Mouse (Mus musculus) heart, embryonic 16.5 days (tissue): ENCODE measurements around the gene Ttc41. TPM values are rescaled to one million over a fixed set of nuclear protein-coding genes. Genes with fewer than 3 reads are reported as not detected.

Experiments used
- ATAC-seq: fragments of 200-750 bp; cut with Nextera tagmentation; replicated peaks from 2 replicates; pipeline ENCODE4 v1.8.0; 2017; ENCODE audit warnings: moderate number of reproducible peaks; ENCODE audit not compliant: insufficient read depth, low FRiP score; ENCODE audit errors: extremely low read depth
- H3K27ac ChIP-seq: fragments of 300-500 bp; sonication (generic); 2 replicates; pipeline ENCODE4 v1.5.1; 2014; ENCODE audit warnings: mild to moderate bottlenecking, low read length, control low read depth, moderate library complexity
- H3K27me3 ChIP-seq: fragments of 300-500 bp; sonication (generic); 2 replicates; pipeline ENCODE4 v1.6.1; 2014; ENCODE audit warnings: low read length, mixed read lengths; ENCODE audit not compliant: control insufficient read depth, insufficient read depth
- H3K36me3 ChIP-seq: fragments of 300-500 bp; sonication (generic); 2 replicates; pipeline ENCODE4 v1.6.1; 2014; ENCODE audit not compliant: control insufficient read depth, insufficient read depth
- H3K4me1 ChIP-seq: fragments of 300-500 bp; sonication (generic); 2 replicates; pipeline ENCODE4 v1.6.1; 2014; ENCODE audit warnings: low read length, mixed read lengths; ENCODE audit not compliant: control insufficient read depth, insufficient read depth
- H3K4me2 ChIP-seq: fragments of 300-500 bp; sonication (generic); 2 replicates; pipeline ENCODE4 v1.6.1; 2014; ENCODE audit warnings: low read depth, mild to moderate bottlenecking, control low read depth, low read length
- H3K4me3 ChIP-seq: fragments of 300-500 bp; sonication (generic); 2 replicates; pipeline ENCODE4 v1.5.1; 2014; ENCODE audit warnings: mild to moderate bottlenecking, control low read depth, low read length
- H3K9ac ChIP-seq: fragments of 300-500 bp; sonication (generic); 2 replicates; pipeline ENCODE4 v1.6.1; 2014; ENCODE audit warnings: low read length, control low read depth
- H3K9me3 ChIP-seq: fragments of 300-500 bp; sonication (generic); replicated peaks from 2 replicates; pipeline ENCODE4 v1.6.1; 2016; ENCODE audit warnings: low read length; ENCODE audit not compliant: control insufficient read depth
- WGBS: fragments of 180-500 bp; shearing (Covaris S2); extraction: QIAGEN DNeasy Blood & Tissue Kit; methylation state at CpG from one replicate; pipeline ENCODE4 v1.1.7; 2014; 5-methylcytosine and 5-hydroxymethylcytosine counted together
- polyA plus RNA-seq: library from polyadenylated mRNA; unstranded; fragments of >200 nt; fragmentation: Nextera tagmentation; extraction: Ambion mirVana; gene quantifications from 2 replicates; pipeline ENCODE4 v1.2.1, GENCODE M21; 2015

Gene Ttc41
- polyA plus RNA-seq, 1 experiment from 2014 or later: 1.9 TPM

GRCm38 (mm10) chr10:86796073-86796741, 90.6 kb downstream of the Ttc41 start:
- Histone ChIP-seq H3K4me2 (no peak overlapping the region), H3K4me3 (no peak overlapping the region), H3K27ac (peak overlapping the region; percentile 86), H3K4me1 (peaks cover 33% of the 10 kb centered on the region), H3K9ac (no peak overlapping the region), H3K27me3 (no peaks in the 10 kb centered on the region), H3K9me3 (no peaks in the 10 kb centered on the region), H3K36me3 (no peaks in the 10 kb centered on the region)
- WGBS: 93% methylated on average over 5 of the region's 5 CpGs
- no peak for ATAC-seq

DNA sequence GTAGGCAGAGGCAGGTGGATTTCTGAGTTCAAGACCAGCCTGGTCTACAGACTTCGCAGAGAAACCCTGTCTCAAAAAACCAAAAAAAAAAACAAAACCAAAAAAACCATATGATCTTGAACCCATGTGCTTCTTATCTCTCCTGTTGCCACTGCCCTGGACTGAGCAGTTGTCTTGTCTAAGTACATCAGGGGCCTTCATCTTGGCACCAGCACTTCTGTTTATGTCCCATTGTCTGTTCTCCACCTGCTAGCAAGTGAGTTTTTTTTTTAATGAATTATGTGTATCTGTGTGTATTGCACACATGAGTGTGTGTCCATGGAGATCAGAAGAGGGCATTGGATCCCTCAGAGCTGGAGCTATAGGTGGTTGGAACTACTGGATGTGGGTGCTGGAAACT, 101.8 kb downstream of the Ttc41 start:
- Histone ChIP-seq H3K36me3 (peaks cover 5% of the 10 kb centered on the region), H3K27me3 (no peaks in the 10 kb centered on the region), H3K4me1 (peaks cover 14% of the 10 kb centered on the region), H3K4me2 (no peak overlapping the region), H3K9me3 (no peaks in the 10 kb centered on the region), H3K4me3 (no peak overlapping the region), H3K27ac (no peak overlapping the region), H3K9ac (no peak overlapping the region)
- ATAC-seq: no peak
- 91% methylated on average over 1 of the region's 1 CpGs for WGBS

DNA sequence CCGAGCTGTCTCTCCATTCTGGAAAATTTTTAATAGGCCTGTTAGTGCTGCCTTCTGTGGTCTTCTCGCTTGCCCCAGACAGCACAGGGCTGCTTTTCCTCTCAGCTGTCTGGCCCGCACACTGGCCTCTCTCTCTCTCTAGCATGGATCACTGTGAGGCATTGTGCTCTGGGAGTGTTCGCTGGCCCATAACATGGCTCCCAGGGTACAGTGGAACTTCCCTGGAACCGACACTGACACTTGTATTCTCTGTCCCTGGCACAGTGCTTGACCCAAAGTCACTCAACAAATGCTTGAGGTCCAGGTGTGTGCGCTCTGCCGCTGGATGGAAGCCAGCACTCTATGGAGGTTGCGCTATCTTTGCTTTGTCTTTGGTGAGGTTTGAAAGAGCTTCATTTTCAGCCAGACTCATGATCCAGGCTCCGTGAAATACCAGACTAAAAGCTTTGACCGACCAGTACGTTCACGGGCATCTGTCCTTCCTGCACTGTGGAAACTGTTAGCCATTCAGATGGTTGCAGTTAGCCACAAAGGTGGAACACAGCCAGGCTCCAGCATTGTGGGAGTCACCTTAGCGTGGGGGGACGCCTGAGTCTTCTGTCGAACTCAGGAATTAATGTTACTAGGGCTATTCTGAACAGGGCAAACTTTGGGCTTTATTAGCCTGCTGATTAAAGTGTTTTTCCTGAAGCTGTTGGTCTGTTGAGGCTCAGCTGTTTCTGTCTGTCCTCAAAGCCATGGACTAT, 102.6 kb downstream of the Ttc41 start:
- Histone ChIP-seq H3K9ac (no peak overlapping the region), H3K4me3 (no peak overlapping the region), H3K4me2 (no peak overlapping the region), H3K36me3 (peaks cover 12% of the 10 kb centered on the region), H3K9me3 (no peaks in the 10 kb centered on the region), H3K4me1 (peaks cover 15% of the 10 kb centered on the region), H3K27me3 (no peaks in the 10 kb centered on the region), H3K27ac (peak overlapping the region; percentile 42; the same call in 1 of the 2 replicates)
- no peak; the same call in 1 of the 2 replicates for ATAC-seq
- WGBS: 82% methylated on average over 15 of the region's 15 CpGs

GRCm38 (mm10) chr10:86810000-86810399, 104.4 kb downstream of the Ttc41 start:
- Histone ChIP-seq H3K27ac (no peak overlapping the region), H3K36me3 (peaks cover 12% of the 10 kb centered on the region), H3K4me2 (no peak overlapping the region), H3K4me3 (no peak overlapping the region), H3K9ac (no peak overlapping the region), H3K27me3 (no peaks in the 10 kb centered on the region), H3K9me3 (no peaks in the 10 kb centered on the region), H3K4me1 (peaks cover 27% of the 10 kb centered on the region)
- WGBS: 90% methylated on average over 9 of the region's 9 CpGs
- ATAC-seq: no peak

GRCm38 (mm10) chr10:86810612-86811011, 105.0 kb downstream of the Ttc41 start:
- no peak overlapping the region for H3K4me3 ChIP-seq
- H3K36me3 ChIP-seq: peaks cover 16% of the 10 kb centered on the region
- no peak overlapping the region for H3K4me2 ChIP-seq
- H3K4me1 ChIP-seq: peaks cover 29% of the 10 kb centered on the region
- WGBS: 90% methylated on average over 5 of the region's 5 CpGs
- no peaks in the 10 kb centered on the region for H3K27me3 ChIP-seq
- no peak overlapping the region for H3K9ac ChIP-seq
- no peak for ATAC-seq
- no peak overlapping the region for H3K27ac ChIP-seq
- no peaks in the 10 kb centered on the region for H3K9me3 ChIP-seq

DNA sequence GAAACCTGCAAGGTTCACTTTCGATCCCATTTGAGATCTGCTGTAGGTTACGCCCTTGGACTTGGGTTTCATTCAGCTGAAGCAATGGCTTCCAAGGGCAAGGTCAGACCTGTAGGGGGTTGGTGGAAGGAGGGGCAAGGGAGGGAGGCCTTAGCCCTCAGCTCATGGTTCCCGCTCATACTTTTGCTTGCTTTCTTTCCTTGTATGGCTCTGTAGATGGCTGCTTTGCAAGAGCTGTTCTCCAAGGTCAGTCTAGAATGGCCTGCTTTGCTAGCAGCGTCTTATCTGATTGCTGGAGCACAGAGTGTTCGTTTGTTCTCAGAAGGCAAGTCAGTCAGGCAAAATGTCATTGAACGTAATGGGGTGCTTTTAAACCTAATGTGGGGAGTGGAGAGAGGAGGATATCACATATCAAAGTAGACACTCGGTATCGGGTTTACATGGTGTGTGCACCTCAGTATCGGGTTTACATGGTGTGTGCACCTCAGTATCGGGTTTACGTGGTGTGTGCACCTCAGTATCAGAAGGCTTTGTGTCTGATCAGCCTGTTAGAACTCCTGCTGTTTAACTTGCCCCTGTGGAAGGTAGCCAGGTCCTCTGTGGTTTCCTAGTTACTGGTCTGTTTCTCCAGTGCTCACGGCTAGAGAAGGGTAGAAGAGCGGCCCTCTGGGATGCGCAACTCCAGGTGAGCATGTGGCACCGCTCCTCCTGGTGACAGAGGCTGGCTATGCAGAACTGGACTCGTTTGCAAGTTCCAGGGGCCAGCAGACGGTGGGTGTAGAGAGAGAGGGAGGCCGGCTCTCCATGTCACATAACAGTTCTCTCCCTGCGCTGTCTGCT, 108.9 kb downstream of the Ttc41 start:
- H3K27ac ChIP-seq: peak overlapping the region; percentile 66
- peaks cover 30% of the 10 kb centered on the region for H3K4me1 ChIP-seq
- 59% methylated on average over 19 of the region's 19 CpGs for whole genome bisulfite sequencing
- ATAC-seq: peak; percentile 61
- H3K36me3 ChIP-seq: peaks cover 17% of the 10 kb centered on the region
- no peak overlapping the region for H3K4me2 ChIP-seq
- H3K27me3 ChIP-seq: no peaks in the 10 kb centered on the region
- no peak overlapping the region for H3K4me3 ChIP-seq
- H3K9ac ChIP-seq: peak overlapping the region; percentile 0; the same call in 1 of the 2 replicates
- no peaks in the 10 kb centered on the region for H3K9me3 ChIP-seq

- WGBS: 72% methylated on average over 7 of the region's 7 CpGs
- Histone ChIP-seq H3K36me3 (peaks cover 17% of the 10 kb centered on the region), H3K27me3 (no peaks in the 10 kb centered on the region), H3K27ac (peak overlapping the region; percentile 66), H3K9ac (no peak overlapping the region), H3K9me3 (no peaks in the 10 kb centered on the region), H3K4me3 (no peak overlapping the region), H3K4me1 (peaks cover 36% of the 10 kb centered on the region), H3K4me2 (no peak overlapping the region)
- no peak for ATAC-seq
These were observed 109.5 kb downstream of the Ttc41 start for GRCm38 (mm10) chr10:86815133-86815532.

- ATAC-seq: peak; percentile 66
- Histone ChIP-seq H3K27ac (peak overlapping the region; percentile 85), H3K4me3 (no peak overlapping the region), H3K27me3 (no peaks in the 10 kb centered on the region), H3K36me3 (peaks cover 17% of the 10 kb centered on the region), H3K4me1 (peaks cover 27% of the 10 kb centered on the region), H3K9ac (peak overlapping the region; percentile 50), H3K9me3 (no peaks in the 10 kb centered on the region), H3K4me2 (no peak overlapping the region)
- 23% methylated on average over 8 of the region's 8 CpGs for WGBS
These were observed 114.1 kb downstream of the Ttc41 start for GRCm38 (mm10) chr10:86819649-86820165.
